Mouse (Mus musculus) lung, postnatal 36 days (tissue): Measurements from ENCODE around the gene Colgalt2.
"Not testable (repeated sequence)": the region's sequence is repeated elsewhere in the genome, so short reads cannot be mapped to it uniquely, and the experiment has no call there.

Experiments
- DNase-seq: peaks from one replicate; pipeline ENCODE4 v3.0.0; 2022; ENCODE audit warnings: mixed read lengths

The Colgalt2 gene

GRCm38 (mm10) chr1:152399790-152400555 is at the start of gene Colgalt2:
TSS of gene Colgalt2 (plus strand) at chr1:152399830.
- peak; percentile 57 for DNase-seq

GRCm38 (mm10) chr1:152356721-152357120 is 42.9 kb upstream of the Colgalt2 start:
- DNase-seq: peak; percentile 45

- peak; percentile 3 for DNase-seq
Measured at GRCm38 (mm10) chr1:152368311-152369088, 31.1 kb upstream of the Colgalt2 start.

GRCm38 (mm10) chr1:152369139-152369538 is 30.5 kb upstream of the Colgalt2 start:
- peak; percentile 63 for DNase-seq

GRCm38 (mm10) chr1:152378311-152378710 is 21.3 kb upstream of the Colgalt2 start:
- DNase-seq: no peak

- DNase-seq: no peak
Measured at GRCm38 (mm10) chr1:152384589-152384988, 15.0 kb upstream of the Colgalt2 start.

GRCm38 (mm10) chr1:152385693-152386092 is 13.9 kb upstream of the Colgalt2 start:
- not testable (repeated sequence) for DNase-seq

GRCm38 (mm10) chr1:152386188-152386835 is 13.3 kb upstream of the Colgalt2 start, which contains the start of gene Tsen15:
TSS of gene Tsen15 (minus strand) at chr1:152386688.
- DNase-seq: peak; percentile 90

GRCm38 (mm10) chr1:152389271-152389670 is 10.4 kb upstream of the Colgalt2 start:
- DNase-seq: no peak

- no peak for DNase-seq
Measured at GRCm38 (mm10) chr1:152394137-152394536, 5.5 kb upstream of the Colgalt2 start.

GRCm38 (mm10) chr1:152394956-152395515 is 4.6 kb upstream of the Colgalt2 start:
- peak; percentile 50 for DNase-seq

GRCm38 (mm10) chr1:152398708-152399107 is 922 bp upstream of the Colgalt2 start:
- DNase-seq: no peak

- DNase-seq: no peak
Measured at GRCm38 (mm10) chr1:152400556-152401540, 1.2 kb downstream of the Colgalt2 start.

GRCm38 (mm10) chr1:152407021-152407946 is 7.7 kb downstream of the Colgalt2 start:
- no peak for DNase-seq

- no peak for DNase-seq
Measured at GRCm38 (mm10) chr1:152409356-152409755, 9.7 kb downstream of the Colgalt2 start.

GRCm38 (mm10) chr1:152410657-152411056 is 11.0 kb downstream of the Colgalt2 start:
- no peak for DNase-seq

- DNase-seq: no peak
Measured at GRCm38 (mm10) chr1:152413116-152413515, 13.5 kb downstream of the Colgalt2 start.

- DNase-seq: no peak
Measured at GRCm38 (mm10) chr1:152413961-152414360, 14.3 kb downstream of the Colgalt2 start.

- no peak for DNase-seq
Measured at GRCm38 (mm10) chr1:152414451-152414850, 14.8 kb downstream of the Colgalt2 start.

- peak; percentile 26 for DNase-seq
Measured at GRCm38 (mm10) chr1:152416306-152416904, 16.8 kb downstream of the Colgalt2 start.
